Mouse (Mus musculus): ENCODE results near the gene Tnfrsf11a.
"Not testable (repeated sequence)": the region's sequence is repeated elsewhere in the genome, so short reads cannot be mapped to it uniquely, and the experiment has no call there.

The Tnfrsf11a gene

DNA sequence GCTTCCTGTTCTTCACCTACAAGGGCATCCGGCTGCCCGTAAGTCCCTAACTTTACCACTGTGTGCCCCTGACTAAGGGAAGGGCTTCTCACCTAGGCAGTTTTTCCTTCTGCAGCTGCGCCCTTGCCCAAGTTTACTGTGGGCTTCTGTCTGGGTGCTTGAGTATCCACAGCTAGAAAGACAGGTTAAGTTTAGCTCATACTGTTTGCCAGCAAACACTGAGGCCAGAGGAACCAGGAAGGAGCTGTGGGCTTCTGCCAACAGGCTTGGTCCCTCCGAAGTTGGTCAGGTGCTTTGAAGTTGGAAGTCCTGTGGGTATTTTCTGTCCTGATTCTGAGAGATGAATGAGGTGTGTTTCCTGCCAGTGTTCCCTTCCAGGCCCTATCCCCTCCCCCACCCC, 4.6 kb downstream of the Tnfrsf11a start:
- peak; percentile 29 for DNase-seq (ENCODE audit: low spot score)

DNA sequence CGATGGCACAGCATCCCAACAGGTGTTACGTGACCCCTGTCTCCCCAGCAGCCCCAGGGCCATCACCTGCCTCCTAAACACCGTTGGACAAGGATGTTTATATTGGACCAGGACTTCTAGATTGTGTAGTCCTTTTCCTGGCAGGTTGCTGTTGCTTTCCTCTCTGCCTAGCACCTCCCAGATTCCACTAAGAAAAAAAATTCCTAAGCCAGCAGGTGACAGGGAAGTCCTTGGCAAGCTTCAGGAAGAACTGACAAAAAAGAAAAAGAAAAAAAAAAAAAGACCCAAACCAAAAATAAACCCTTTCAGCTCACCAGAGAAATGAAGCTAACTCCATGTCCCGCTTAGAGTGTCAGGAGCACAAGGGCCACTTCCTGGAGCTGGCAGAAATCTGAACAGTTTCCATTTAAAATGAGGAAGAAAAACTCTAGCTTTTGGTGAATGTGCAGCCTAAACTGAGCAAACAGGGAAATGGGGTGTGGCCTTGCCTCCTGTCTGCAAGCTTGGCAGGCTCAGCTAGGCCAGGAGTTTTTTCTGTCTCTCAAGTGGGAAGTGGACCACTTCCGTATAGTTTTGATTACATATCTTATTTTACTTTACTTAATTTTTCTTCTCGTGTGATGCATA, 6.3 kb downstream of the Tnfrsf11a start:
- DNase-seq (ENCODE audit: low spot score): peak; percentile 66

DNA sequence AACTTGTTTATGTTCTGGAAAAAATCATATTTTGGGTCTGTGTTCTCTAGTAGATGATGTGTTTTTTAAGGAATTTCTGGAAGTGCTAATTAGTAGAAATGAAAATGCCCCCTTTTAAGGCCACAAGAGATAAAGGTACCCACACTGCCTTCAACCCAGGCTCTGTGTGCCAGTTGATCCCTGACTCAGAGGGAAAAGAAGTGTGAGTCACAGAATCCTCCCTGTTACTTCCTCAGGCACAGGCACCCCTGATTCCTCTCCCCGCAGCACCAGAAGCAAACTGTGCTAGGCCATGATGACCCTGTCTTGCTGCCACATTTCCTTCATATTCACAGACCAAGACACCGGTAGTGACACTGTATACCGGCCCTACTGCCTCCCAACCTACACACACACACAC, 9.6 kb downstream of the Tnfrsf11a start:
- no peak for DNase-seq (ENCODE audit: low spot score)

DNA sequence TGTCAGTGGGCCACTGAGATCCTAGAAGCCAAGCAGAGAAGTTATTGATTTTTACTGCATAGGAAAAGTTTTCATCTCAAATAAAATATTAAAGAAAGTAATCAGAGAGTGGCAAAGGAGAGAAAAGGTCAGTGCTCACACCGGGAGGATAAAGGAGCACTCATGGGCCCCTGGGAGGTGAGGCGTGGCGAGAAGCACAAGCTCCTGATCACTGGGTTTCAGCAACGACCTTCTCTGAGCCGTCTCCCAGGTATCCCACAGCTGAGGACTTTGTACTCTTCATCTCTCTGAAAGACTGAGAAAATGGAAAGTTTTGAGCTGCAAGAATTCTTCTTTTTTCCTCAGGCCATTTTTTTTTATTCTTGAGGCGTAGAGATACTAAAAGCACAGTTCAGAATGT, 14.2 kb downstream of the Tnfrsf11a start:
- DNase-seq (ENCODE audit: low spot score): no peak

DNA sequence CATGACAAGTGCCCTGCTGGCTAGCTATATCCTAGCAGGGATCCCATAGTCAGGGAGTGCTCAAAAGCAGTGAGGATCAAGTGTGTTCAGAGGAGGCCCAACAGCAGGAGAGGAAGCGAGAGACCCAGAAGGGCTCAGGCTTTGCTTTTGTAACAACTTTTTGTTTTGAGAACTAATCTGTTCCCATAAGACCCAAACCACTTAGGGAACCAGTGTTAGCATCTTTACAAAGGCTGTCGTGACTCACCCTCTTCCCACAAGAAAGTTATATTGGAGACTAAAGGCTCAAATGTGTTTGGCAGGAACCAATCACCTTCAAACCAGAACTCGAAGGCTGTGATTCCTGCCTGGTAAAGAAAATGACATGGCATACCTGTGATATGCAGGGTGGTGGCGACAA, 15.2 kb downstream of the Tnfrsf11a start:
- no peak for DNase-seq (ENCODE audit: low spot score)

DNA sequence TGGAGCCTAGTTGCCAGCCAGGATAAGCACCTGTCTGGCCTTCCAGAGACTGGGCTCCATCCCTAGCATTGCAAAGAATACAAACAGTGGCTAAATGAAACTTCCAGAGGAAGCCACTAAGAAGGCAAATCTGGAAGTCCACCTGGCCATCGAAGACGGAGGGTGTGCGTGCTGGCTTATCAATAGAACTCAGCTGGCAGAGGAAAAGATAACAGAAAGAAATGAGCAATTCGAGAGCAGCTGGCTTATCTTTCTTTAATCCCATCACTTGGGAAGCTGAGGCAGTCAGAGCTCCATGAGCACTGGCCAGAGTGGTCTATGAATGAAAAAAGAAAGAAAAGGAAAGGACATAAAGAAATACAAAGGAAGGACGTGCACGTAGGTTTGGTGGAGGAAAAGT, 20.1 kb downstream of the Tnfrsf11a start:
- DNase-seq (ENCODE audit: low spot score): no peak

DNA sequence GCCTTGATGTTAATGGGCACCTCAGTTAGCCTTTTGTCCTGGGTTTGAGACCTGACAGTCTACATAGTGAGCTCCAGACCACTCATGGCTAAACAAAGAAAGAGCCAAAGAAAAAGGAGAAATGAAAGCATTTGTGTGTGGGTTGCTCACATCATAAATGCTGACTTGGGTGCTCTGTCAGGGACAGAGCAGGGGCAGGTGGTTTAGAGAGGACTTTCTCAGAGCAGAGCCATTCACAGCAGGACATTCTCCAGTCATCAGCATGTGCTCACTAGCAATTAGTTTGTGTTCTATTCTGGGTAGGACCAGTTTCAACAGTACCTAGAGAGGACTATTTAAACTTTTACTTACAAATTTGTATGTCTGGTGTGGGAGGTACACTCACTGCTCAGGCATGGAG, 20.7 kb downstream of the Tnfrsf11a start:
- no peak for DNase-seq (ENCODE audit: low spot score)

DNA sequence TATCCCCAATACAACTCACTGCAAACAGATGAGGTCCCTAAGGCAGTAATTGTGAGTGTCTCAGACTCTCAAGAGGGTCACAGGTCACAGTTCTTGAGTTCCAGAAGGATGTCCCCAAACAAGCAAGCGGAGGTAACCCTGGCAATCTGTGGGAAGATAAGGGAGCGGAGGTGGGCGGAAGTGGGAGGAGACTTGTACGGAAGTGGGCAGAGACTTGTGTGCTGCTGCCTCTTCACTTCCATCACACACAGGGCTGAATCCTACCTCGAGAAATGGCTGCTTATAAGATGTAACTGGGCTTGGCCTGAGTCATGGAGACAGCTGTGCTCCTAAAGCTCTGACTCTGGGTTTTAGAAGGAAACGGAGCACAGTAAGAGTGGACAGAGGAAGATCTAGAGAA, 22.4 kb downstream of the Tnfrsf11a start:
- DNase-seq (ENCODE audit: low spot score): no peak

DNA sequence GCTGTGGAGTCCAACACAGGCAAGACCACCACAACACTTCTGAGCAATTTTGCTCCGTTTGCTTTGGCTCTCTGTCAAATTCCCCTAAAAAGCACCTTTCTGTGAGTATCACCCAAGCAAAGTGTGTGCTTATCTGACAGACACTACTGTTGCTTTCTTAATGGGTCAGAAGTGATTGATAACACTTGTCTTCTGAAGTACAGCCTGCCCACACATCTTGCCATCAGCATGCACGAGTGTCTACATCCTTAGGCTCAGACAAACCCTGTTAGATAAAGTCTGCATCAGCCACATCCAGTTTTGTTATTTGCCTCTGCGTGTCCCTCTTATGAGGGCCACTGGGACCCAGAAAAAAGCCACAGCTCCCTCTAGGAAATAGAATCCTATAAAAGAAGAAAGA, 23.8 kb downstream of the Tnfrsf11a start:
- no peak for DNase-seq (ENCODE audit: low spot score)

DNA sequence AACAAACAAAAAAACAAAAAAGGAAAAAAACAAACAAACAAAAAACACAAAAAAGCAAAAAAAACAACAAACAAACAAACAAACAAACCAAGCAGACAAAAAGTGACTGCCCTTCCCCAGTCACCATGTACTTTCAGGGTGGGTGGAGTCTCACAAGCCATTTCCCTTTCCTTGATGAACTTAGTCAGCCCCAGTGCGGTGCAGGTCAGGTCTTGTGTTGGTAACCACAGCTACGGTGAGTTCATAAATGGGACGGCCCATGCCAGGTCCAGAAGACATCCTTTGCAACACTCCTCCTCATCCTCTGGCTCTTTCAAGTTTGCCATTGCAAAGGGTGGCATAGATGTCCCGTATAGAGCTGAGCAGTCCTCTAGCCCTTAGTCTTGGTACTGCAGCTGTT, 25.0 kb downstream of the Tnfrsf11a start:
- no peak for DNase-seq (ENCODE audit: low spot score)

DNA sequence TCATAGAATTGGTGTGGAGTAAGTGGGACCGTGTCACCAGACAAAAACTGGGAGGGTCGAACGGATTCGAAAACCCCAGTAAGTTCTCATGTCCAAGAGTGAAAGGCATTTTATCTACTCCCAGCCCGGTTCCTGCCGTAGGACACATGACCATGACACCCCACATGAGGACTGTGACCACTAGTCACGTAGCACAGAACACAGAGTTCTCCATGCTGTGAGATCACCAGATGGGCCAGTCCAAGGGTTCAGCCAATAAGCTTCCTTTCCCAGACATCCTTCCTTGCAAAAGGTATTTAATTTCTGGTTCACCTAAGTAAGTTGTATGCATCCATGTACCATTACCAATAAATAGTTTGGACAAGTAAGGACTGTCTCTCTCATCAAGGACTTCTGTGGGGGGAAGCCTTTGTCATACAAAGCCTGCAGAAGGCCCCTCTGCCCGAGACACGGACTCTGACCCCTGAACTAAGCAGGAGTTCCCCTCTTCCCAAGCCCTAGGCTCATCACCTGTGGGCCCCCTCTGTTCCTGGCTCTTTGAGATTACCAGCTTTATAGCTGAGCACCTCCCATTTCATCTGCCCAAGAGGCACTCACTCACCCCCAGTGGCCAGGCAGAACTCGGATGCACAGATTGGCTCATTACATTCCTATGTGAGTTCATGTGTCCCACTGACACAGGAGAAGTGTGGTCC, 26.7 kb downstream of the Tnfrsf11a start:
- DNase-seq (ENCODE audit: low spot score): no peak

DNA sequence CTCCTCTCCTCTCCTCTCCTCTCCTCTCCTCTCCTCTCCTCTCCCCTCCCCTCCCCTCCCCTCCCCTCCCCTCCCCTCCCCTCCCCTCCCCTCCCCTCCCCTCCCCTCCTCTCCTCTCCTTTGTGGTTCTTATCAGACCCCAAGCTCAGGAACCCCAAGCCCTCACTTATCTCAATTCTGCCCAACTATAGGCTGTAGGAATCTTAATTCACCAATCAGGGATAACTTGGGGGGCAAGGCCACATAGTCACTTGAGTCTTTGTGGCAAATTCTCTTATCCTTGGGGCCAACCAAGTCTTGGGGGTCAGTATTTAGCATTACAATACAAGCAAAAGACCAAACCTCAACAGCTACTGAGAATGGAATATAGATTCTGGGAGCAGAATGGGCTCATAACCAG, 31.5 kb downstream of the Tnfrsf11a start:
- not testable (repeated sequence) for DNase-seq (ENCODE audit: low spot score)

DNA sequence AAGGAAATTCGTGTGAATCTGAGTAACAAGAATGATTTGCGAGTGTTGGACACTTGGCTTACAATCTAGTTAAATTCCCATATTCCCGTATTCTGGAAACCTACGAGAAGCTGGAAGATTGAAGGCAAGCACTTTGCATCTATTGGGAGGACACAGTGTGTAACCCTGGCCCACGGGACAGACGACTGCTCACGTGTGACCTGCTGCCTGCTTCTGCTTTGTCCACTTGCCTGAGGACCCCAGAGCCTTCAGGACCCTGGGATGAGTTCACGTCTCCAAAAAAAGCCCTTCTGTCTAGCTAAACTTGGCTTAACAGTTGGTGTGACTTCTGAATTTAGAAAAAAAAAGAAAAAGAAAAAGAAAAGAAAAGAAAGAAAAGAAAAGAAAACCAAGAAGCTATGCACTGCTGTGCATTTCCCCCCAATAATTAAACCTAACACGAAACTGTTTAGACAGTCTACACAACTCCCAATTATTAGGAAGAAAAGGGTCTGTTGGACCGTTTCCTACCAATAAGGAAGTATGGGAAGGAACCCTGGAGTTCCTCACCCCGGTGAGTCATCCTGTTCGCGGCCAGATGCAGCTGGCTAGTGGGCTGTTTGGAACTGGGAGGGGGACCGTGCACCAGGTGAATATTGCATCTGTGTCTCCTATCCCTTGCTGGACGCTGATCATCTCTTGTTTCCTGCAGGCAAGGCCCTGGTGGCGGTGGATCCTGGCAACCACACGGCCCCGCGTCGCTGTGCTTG, 32.6 kb downstream of the Tnfrsf11a start:
- DNase-seq (ENCODE audit: low spot score): no peak

DNA sequence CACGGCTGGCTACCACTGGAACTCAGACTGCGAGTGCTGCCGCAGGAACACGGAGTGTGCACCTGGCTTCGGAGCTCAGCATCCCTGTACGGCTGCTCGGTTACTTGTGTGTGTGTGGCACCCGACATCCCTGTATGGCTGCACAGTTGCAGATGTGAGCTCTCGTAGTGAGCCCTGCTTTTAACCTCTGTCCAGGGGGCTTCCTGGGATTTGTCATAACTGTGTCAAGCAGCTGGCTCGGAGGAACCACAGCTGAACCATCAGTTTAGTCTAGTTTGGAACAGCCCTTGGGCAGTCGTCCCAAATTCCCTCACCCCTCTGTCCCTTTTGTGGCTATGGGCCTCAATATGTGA, 33.2 kb downstream of the Tnfrsf11a start:
- DNase-seq (ENCODE audit: low spot score): no peak

DNA sequence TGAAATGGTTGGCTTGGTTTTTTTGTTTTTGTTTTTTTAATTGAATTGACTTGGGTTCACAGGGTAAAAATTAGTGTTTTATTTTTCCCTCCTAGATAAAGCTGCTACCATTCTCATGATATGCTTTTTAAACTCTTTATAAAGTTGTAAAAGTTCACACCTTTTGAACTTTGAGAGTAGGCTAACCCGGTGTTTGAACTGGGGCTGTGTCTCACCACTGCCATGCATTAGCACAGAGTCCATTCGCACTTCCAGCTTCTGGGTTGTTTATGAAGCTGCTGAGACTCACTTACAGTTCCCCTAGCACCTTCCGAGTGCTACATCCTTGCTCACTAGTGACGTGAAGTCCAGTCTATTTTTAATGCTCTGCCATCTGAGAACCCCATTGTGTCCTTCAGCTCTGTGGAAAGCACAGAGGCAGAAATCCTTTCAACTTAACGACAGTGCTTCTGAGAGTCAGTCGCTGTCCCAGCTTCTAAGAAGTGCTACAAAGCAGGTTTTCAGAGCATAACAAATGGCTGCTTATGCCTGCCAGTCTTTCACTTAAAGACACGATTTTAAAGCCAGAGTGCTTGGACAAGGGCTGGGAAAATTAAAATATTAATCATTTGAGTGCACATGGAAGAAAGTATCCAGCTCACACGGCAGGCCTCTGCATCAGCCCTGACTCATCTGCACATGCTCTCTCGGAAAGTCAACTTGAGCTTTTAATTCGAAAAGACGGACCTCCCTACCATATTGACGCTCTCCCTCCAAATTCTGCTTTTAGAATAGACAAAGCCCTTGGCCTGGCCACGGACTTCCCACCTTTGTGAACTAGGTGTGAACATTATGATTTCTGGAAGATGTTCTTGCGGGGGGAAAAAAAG, 34.1 kb downstream of the Tnfrsf11a start:
- DNase-seq (ENCODE audit: low spot score): no peak

DNA sequence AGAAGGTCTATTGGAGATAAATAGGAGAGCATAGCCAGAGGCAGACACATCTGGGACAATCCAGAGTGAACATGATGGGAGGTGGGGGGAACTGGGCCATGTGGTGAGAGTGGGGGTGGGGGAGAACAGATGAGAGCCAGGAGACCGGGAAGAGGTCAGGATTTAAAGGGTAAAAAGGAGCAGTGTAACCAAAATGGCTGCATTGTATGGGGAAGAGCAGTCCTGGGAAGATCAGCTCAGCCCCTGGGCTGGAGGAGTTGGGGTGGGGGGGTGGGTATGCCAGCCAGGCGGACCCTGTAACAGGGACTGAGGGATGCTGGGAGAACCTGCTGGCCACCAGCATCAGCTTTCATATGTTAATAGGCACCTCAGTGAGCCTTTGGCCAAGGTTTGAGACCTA, 34.8 kb downstream of the Tnfrsf11a start:
- DNase-seq (ENCODE audit: low spot score): no peak

DNA sequence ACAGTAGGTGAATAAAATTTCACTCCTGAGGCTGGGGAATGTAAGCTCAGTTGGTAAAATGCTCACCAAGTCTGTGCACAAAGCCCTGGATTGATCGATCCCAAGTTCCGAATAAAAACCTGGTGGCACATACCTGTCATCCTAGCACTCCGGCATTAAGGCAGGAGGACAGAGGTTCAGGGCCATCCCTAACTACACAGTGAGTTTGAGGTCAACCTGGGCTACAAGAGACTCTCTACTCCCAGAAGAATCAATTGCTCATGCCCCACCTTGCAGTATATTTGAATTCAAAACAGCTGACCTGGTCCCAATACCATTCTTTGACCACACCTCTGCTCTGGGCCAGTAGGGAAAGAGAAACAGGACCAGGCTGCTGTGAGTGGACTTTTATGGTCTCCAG, 35.2 kb downstream of the Tnfrsf11a start:
- no peak for DNase-seq (ENCODE audit: low spot score)

DNA sequence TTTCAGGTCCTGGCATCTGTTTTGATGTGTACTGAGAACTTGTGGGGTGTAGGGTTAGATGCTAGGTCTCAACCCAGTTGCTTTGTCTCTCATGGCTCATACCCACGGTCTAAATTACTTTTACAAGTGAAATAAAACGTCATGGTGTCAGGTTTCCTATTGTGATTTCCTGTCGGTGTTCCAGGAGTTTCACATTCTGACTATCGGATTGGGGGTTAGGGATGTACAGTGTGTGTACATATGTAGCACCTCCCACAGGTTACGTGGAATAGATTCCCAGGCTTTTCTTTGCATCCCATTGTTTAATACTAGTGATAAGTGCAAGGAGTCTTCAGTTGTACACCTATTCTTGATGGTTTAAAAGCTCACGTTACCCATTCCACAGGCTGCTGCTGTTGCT, 38.5 kb downstream of the Tnfrsf11a start:
- no peak for DNase-seq (ENCODE audit: low spot score)

DNA sequence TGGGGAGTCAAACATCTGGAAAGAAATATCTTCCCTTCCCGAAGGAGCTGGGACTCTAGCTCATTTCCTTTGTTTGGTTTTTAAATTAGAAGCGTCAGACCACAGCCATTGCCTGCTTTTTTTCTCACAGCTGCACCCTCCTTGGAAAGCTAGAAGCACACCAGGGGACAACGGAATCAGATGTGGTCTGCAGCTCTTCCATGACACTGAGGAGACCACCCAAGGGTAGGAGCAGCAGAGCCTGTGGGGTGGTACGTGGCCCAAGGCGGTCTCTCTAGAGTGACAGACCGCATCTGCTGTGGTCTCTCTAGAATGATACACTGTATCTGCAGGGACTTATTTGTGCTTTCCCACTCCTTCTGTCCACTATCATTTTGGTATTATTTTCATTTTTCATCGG, 39.2 kb downstream of the Tnfrsf11a start:
- no peak for DNase-seq (ENCODE audit: low spot score)

DNA sequence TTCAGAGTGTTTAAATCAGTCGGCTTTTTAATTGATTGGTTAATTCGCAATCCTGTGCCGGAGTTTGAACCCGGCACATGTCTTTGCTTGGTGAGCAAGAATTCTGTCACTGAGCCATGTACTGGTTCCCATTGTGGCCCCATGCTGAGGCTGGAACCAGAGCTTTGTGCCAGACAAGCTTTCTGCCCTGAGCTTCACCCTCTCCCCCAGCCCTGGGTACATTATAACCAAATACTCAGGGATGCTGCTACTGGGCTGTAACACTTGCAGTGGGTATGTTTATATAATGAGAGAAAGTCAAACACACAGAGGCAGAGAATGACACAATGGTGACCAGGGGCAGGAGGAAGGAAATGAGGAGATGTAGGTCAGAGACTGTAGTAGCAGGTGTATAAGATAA, 43.8 kb downstream of the Tnfrsf11a start:
- DNase-seq (ENCODE audit: low spot score): no peak

DNA sequence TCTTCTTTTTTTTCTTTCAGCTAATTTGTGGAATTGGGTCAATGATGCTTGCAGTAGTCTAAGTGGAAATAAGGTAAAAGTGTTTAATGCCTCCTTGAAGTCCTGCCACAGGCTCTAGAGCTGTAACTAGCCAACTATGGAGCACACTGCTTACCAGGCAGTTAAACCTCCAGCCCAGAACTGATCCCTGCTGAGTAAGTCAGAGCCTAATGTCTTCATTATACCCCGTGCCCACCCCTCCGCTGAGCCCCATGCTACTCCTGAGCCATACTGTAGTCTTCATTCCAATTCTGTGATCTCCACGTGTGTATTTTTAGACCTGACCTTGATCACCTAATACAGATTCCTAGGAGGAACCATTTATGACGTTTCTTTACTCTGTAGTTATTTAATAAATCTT, 44.5 kb downstream of the Tnfrsf11a start:
- no peak for DNase-seq (ENCODE audit: low spot score)

DNA sequence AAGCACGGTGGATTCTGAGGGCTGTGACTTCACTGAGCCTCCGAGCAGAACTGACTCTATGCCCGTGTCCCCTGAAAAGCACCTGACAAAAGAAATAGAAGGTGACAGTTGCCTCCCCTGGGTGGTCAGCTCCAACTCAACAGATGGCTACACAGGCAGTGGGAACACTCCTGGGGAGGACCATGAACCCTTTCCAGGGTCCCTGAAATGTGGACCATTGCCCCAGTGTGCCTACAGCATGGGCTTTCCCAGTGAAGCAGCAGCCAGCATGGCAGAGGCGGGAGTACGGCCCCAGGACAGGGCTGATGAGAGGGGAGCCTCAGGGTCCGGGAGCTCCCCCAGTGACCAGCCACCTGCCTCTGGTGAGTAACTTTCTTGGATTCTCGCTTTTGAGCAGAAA, 46.9 kb downstream of the Tnfrsf11a start:
- no peak for DNase-seq (ENCODE audit: low spot score)
